Mouse (Mus musculus): ENCODE measurements around the gene Gm26741. TPM values are rescaled to one million over a fixed set of nuclear protein-coding genes. Genes with fewer than 3 reads are reported as not detected.

The Gm26741 gene
- polyA plus RNA-seq, 1 experiment = not detected

DNA sequence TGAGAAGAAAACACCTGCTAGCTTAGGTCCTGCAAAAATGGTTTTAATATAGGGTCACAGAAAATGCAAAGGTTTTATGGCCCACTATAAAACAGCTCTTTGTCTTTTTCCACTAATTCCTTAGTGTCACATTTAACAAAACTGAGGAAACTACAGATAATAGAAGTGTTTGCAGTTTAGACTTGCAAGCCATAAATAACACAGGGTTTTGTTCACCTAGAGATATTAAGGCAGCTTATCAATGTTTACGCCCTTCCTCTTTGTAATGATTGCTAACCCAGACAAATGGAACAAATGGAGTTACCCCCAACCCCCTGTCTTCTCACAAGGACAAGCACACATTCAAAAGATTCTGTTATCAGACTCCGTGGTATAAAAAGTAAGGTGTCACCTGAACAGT is 32.6 kb downstream of the Gm26741 start:
- TF ChIP-seq CTCF (IDR thresholded peaks at IDR 0.05; ENCODE audit: borderline replicate concordance, extremely low read depth, insufficient read depth, insufficient read length) (no peak), POLR2A (IDR thresholded peaks at IDR 0.05; ENCODE audit: borderline replicate concordance, extremely low read depth, insufficient read depth, insufficient read length, poor library complexity, severe bottlenecking) (no peak)
- no peak for DNase-seq (ENCODE audit: low read depth)

DNA sequence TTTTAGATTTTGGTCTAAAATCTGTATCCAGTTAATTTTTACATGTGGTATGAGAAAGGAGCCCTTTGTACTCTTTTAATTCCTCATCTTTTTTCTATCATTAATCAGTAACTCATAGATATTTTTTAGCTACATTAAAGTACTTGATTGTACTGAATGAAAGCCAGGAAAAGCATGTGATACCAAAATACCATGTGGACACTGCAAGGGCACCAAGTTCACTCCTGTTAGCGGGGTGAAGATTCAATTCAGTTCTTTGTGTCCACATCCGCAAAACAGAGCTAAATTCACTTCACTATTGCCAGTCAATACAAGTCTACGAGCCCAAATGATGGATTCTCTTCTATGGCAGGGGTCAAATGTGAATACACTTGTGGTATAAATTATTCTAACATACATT is 38.1 kb downstream of the Gm26741 start:
- no peak for DNase-seq (ENCODE audit: low read depth)
- TF ChIP-seq CTCF (IDR thresholded peaks at IDR 0.05; ENCODE audit: borderline replicate concordance, extremely low read depth, insufficient read depth, insufficient read length) (no peak), POLR2A (IDR thresholded peaks at IDR 0.05; ENCODE audit: borderline replicate concordance, extremely low read depth, insufficient read depth, insufficient read length, poor library complexity, severe bottlenecking) (no peak)

DNA sequence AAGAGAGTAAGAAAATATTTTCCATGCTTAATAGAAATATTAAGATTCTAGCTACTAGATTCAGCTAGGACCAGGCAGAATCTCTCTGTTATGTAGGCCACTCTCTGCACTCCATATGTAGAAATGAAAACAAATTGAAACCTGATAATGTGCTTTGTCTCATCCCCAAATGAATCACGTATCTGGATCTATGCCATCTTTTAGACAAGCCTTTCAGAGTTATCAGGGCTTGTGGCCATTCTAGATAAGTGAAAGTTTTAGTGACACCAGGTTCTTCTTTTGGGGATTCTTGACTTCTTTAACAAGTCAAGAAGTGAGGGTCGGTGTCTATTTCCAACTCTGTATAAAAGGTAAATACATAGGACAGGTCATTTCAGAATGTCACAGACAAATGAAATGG is 40.1 kb downstream of the Gm26741 start:
- TF ChIP-seq POLR2A (IDR thresholded peaks at IDR 0.05; ENCODE audit: borderline replicate concordance, extremely low read depth, insufficient read depth, insufficient read length, poor library complexity, severe bottlenecking) = no peak
- TF ChIP-seq CTCF (IDR thresholded peaks at IDR 0.05; ENCODE audit: borderline replicate concordance, extremely low read depth, insufficient read depth, insufficient read length) = no peak
- no peak for DNase-seq (ENCODE audit: low read depth)

DNA sequence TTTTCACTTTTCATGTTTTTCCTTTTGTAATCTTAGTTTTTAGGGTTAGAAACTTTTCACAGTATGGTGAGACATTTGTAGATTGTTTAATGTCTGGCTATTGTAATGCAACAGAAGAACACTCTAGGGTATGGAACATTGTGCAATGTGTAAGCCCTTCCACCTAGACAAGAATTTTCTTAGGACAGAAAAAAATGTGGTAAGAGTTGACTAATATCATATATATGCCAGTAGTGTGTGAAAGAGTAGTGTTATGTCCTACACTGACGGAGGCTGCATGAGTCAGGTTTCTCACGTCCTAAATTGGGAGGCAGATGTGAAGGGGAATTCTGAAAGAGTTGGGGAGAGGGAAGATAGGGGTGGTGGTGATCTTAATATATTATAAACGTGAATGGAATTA is 41.2 kb downstream of the Gm26741 start:
- no peak for DNase-seq (ENCODE audit: low read depth)
- TF ChIP-seq POLR2A (IDR thresholded peaks at IDR 0.05; ENCODE audit: borderline replicate concordance, extremely low read depth, insufficient read depth, insufficient read length, poor library complexity, severe bottlenecking) (no peak), CTCF (IDR thresholded peaks at IDR 0.05; ENCODE audit: borderline replicate concordance, extremely low read depth, insufficient read depth, insufficient read length) (no peak)

DNA sequence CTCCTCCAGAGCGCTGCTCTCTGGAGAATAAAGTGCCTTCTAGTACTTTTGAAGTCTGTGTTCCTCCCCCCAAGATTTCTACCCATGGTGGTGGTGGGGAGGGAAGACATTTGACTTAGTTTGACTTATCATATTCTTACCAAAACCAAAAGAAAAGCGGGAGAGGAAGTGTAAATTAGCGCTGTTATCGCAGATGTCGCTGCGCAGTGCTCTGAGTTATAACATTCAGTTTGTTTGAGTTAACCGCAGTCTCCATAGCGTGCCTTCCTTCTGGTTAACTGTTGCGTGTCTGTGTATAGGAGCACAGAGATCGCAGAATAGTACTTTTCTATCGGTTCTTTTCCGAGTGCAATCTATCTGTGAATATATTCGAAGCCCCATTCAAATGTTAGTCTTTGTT is 46.6 kb downstream of the Gm26741 start:
- DNase-seq (ENCODE audit: low read depth) = no peak
- TF ChIP-seq POLR2A (IDR thresholded peaks at IDR 0.05; ENCODE audit: borderline replicate concordance, extremely low read depth, insufficient read depth, insufficient read length, poor library complexity, severe bottlenecking) (no peak), CTCF (IDR thresholded peaks at IDR 0.05; ENCODE audit: borderline replicate concordance, extremely low read depth, insufficient read depth, insufficient read length) (no peak)

DNA sequence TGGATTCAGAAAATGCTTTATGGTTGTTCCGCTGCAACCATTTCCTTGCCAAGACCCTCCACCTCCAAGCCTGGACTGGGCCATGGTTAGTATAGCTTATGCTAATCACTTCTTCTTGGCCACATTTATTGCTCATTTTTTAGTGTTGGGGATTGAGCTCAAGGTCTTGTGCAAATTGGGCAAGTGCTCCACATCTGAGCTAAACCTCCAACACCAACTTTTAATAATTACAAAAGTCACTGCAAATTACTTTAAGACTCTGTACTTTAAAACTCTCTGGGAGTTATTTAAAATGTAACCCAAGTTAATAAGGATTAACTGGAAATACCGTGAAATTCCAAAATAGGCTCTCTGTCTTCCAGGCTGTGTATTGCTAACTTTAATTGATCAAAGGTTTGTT is 49.0 kb downstream of the Gm26741 start:
- DNase-seq (ENCODE audit: low read depth) = no peak
- no peak for TF ChIP-seq POLR2A (IDR thresholded peaks at IDR 0.05; ENCODE audit: borderline replicate concordance, extremely low read depth, insufficient read depth, insufficient read length, poor library complexity, severe bottlenecking)
- no peak for TF ChIP-seq CTCF (IDR thresholded peaks at IDR 0.05; ENCODE audit: borderline replicate concordance, extremely low read depth, insufficient read depth, insufficient read length)

Other genes starting within 250 kb of the Gm26741 start
- not detected in 2 replicates for gene Ros1, start 163.5 kb upstream of the Gm26741 start, polyA plus RNA-seq (2012; rRNA removed)
- gene Dcbld1, start 125.1 kb upstream of the Gm26741 start, polyA plus RNA-seq (2012; rRNA removed) = 10.3 and 13.3 TPM in 2 replicates
- 10.3 and 19.4 TPM in 2 replicates for gene Gopc, start 23.4 kb downstream of the Gm26741 start, polyA plus RNA-seq (2012; rRNA removed)
- gene Nepn, start 30.2 kb downstream of the Gm26741 start, polyA plus RNA-seq (2012; rRNA removed) = 0.05 TPM in 1 of 2 replicates, not detected in the other
- 21.1 and 27.7 TPM in 2 replicates for gene Nus1, start 58.8 kb downstream of the Gm26741 start, polyA plus RNA-seq (2012; rRNA removed)